Mouse (Mus musculus) regulatory T cell (primary cell): ENCODE measurements around the gene Hadh.

Experiments
- in situ Hi-C: fragments of 300-600 bp; cut with MboI, MseI; formaldehyde crosslinking; loops from one replicate; pipeline ENCODE4 v1.15.1; 2025; ENCODE audit warnings: high pct_unique_total_duplicates

The Hadh gene

DNA sequence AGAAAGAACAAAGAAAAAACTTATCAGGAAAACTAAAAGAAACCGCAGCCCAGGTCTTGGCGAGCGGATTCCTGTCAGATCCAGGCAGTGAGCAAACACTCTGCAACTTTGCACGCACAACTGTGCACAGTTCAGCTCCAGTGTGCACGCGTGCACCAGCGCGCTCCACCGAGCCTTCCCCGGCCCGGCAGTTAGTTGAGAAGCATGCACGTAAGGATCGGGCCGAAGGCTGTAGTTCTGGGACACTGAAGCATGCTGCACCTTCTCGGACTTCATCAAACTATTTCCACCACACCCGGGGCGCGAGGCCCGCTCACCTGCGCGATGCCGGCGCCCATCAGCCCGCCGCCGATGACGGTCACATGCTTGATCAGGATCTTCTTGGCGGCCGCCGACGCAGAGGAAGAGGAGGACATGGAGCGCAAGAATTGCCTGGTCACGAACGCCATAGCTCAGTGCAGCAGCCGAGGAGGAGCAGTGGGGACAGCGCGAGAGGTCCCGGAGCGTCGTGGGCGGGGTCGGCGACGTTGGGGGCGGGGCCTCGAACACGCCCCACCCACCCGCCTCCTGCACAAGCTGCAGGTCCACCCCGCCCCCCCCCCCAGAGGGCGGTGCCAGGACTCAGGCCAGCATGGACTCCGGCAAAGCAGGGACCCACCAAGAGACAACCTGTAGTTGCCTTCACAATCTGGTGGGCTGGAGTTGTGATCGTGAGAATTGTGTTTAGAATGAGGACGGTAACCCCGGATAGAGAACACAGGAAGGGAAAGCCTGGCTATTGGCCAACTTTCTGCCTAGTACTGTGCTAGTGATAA, at the start of gene Hadh:
Gene Hadh, minus strand, starts transcription at position 543 of the 815 bp plus-strand sequence.
- in situ Hi-C loops: no loop called here

DNA sequence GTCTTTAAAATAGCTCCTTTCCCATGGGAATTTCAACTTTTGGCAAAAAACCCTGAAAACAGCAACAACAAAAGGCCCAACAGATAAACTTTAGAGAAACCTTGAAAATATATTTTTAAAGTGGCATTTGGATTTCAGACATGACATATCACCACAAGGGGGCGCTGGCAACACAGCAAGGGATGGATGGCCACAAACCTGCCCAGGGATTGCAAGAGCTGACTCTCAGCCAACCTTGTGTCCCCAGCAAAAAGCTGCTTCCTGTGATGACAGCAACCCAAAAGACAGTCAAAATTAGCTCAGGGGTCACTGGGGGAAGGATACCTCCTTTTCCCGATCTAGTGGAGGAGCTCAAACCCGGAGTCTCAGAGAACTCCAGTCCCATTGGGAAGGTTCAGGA, 48.3 kb upstream of the Hadh start:
- in situ Hi-C loops: no loop called here

DNA sequence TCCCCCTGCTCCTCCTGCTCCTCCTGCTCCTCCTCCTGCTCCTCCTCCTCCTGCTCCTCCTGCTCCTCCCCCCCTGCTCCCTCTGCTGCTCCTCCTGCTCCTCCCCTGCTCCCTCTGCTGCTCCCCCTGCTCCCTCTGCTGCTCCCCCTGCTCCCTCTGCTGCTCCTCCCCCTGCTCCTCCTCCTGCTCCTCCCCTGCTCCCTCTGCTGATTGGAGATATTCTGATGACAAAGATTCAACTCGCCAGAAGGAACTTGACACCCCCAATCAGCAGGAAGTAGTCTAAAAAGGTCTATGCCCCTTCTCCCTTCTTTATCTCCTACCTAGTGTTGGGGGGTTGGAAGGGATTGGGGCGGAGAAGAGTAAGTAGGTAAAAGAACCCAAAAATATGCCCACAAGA, 46.3 kb upstream of the Hadh start:
- in situ Hi-C loops: no loop called here

GRCm38 (mm10) chr3:131317126-131317525, 45.2 kb upstream of the Hadh start:
- in situ Hi-C loops: no loop called here

DNA sequence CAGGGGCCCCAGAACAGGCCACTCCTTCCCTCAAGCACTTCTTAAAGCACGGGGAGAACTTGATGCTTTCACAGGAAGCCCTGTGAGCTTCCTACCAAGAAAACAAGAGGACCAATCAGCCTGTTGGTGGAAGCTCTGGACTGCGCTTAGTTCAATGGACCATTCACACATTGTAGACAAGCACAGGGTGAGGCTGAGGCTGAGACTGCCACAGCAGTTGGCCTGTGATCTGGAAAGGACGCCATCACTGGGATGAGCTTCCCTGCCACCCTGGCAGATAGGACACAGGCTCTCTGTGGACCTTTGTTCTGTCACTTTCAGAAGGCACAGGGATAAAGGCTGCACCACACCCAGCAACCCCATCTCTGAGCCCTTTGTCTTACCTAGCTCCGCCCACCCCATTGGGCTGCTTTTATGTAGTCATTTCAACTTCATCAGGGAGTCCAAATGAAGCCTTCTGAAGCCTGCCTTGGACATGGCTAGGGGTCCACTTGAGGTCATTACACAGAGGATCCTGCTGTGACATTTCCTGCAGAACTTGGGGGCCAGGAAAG, 44.1 kb upstream of the Hadh start:
- in situ Hi-C loops: no loop called here

- in situ Hi-C loops: no loop called here
Measured at GRCm38 (mm10) chr3:131312340-131312739, 40.4 kb upstream of the Hadh start.

DNA sequence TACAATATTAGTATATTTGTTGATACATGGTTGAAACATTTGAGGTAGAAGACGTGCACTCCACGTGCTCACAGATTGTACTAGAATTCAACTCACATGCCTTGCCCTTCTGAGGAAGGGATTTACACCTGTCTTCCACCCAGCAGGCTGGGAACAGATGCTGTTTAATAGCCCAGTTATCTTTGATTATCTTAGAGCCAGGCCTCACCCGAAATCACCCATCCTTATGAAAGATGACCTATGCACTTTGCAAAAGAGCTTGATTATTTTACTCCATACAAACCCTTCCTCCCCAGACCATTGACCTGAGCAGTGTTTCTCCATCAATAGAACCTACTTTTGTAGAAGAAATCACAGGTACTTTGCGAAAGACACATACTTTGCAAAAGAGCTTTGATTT, 38.7 kb upstream of the Hadh start:
- in situ Hi-C loops: no loop called here

DNA sequence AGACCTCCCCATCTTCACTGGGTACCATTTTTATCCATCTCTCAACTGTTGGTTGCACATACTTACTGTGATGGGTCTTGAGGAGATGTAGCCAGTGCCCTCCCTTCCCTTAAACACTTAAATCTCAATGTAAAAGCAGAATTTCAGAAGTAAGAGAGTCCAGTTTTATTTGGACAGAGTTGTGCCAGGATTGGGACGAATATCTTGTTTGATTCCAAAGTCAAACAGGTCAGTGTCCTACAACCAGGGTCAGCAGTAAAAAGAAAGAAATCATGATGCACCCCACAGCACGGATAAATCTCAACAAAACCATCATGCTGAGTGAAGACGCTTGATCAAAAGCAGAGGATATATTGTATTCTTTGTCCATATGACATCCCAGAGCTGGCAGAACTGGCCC, 35.9 kb upstream of the Hadh start:
- in situ Hi-C loops: no loop called here

DNA sequence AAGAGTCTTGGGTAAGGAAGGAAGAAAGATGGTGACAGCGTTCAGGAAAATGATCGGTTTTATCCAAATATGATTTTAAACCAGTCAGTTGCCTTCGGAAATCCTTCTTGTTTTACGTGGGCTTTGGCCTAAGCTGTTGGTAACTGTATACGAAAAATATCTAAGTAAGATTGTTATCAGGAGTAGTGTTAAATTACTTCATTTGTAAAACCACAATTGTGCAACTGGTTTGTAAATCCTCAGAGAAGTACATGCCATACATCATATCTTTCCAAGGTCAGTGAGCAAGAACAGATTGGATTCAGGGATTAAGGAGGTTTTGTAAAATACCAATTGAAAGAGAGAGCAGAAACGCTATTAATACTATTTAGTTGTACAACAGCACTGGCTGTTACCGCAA, 34.4 kb upstream of the Hadh start:
- in situ Hi-C loops: no loop called here

DNA sequence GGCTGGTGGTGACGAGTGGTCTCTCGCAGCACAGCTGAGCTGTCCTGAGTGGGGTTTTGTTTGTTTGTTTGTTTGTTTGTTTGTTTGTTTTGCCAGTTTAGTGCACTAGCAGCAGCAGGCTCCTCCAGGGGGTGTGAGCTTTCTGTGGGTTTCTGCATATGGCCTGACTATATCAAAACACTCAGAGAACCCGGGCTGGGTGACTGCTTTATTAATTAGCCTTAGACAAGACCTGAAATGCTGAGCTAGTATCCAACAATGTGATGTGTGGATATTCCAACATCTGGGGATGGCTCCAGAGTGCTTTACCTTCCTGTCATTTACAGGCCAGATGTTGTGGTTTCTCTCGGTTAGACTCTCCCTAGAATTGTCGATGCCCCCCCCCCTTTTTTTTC, 31.4 kb upstream of the Hadh start:
- in situ Hi-C loops: no loop called here

- in situ Hi-C loops: no loop called here
Measured at GRCm38 (mm10) chr3:131302452-131303319, 30.8 kb upstream of the Hadh start, which contains the start of gene Cyp2u1. TSS of gene Cyp2u1 (minus strand) at chr3:131303227.

GRCm38 (mm10) chr3:131299908-131300307, 28.0 kb upstream of the Hadh start:
- in situ Hi-C loops: no loop called here

GRCm38 (mm10) chr3:131299078-131299477, 27.2 kb upstream of the Hadh start:
- in situ Hi-C loops: no loop called here

DNA sequence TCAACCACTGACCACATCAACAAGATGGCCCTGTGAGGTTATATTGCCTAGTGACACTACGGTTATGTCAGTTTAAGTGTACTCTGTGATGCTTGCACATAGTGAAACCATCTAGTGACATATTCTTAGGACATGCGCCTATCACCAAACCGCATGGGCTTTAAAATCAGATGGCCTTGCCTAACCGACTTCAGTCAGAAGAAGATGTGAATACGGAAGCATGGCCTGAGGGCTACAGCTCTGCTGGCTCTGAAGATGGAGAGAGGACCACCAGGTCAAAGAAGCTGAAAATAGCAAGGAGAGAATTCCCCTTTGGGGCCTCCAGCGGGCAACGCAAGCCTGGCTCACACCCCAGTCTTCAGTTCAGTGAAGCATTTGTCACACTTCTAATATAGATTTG, 25.0 kb upstream of the Hadh start:
- in situ Hi-C loops: no loop called here

GRCm38 (mm10) chr3:131295513-131296200, 23.8 kb upstream of the Hadh start:
- in situ Hi-C loops: no loop called here

GRCm38 (mm10) chr3:131294503-131294902, 22.6 kb upstream of the Hadh start:
- in situ Hi-C loops: no loop called here

GRCm38 (mm10) chr3:131292959-131293358, 21.1 kb upstream of the Hadh start:
- in situ Hi-C loops: no loop called here

DNA sequence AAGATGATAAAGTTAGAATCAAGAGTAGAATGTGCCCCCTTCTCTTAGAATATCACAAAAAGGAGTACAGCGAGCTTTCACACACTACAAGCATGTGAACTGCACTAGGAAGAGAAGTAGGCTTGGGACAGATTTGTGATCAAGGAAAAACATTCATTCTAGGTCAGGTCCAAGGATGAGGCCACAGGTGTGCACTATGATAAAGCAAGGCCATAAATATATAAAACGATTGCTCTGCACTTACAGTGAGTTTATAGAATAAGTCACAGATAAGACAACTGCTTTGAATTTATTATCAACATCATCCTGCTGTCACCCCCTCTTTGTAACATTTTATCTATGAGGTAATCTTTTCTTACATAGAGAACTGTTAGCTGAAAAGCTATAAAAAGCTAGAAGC, 20.4 kb upstream of the Hadh start:
- in situ Hi-C loops: no loop called here

- in situ Hi-C loops: no loop called here
Measured at GRCm38 (mm10) chr3:131291890-131292289, 20.0 kb upstream of the Hadh start.

DNA sequence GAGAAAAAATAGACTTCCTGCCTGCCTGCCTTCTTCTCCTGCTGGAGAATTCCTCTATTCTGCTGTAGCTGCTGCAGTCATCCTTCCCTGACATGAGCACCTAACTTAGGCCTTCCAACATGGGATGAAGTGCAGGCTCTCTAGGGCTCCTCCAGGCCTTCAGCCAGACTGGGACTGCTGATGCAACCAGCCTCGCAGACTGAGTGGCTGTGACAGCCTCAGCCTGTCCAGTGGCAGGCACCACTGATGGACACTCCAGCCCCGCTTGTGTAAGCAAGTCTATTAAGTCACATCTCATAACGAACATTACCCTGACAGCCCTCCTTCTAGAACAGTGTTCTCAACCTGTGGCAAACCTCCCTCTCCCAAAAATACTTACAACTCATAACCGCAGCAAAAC, 2.2 kb upstream of the Hadh start:
- in situ Hi-C loops: no loop called here

GRCm38 (mm10) chr3:131272374-131273100, 636 bp upstream of the Hadh start:
- in situ Hi-C loops: no loop called here
